Mouse (Mus musculus): ENCODE measurements around the gene Rab21. TPM values are rescaled to one million over a fixed set of nuclear protein-coding genes. Genes with fewer than 3 reads are reported as not detected.

Rab21 gene
- polyA plus RNA-seq, 1 experiment from 2014 or later = 4.6 TPM

DNA sequence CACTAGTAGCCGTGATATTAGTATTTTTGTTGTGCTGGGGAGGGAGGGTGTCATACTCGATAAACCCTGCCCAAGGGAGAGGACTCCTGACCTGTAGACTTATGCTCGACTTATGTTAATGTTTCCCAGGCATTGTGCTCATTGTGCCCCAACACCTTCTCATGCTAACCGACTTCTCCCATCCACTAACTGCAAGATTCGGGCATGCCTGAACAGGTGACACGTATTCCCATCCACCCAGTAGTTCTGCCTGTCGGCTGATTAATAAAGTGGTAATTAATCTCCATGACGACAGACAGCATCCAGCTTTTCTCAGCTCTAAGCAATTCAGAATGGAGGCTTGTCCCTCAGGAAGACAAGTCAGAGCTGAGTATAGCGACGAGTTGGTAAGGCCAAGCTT lies 33.6 kb upstream of the Rab21 start:
- Histone ChIP-seq H3K4me2 (no peak overlapping the region), H3K36me3 (peaks cover 19% of the 10 kb centered on the region), H3K27me3 (replicated peaks) (no peaks in the 10 kb centered on the region), H3K4me1 (no peaks in the 10 kb centered on the region), H3K27ac (replicated peaks) (no peak overlapping the region), H3K9ac (no peak overlapping the region), H3K4me3 (no peak overlapping the region), H3K9me3 (no peaks in the 10 kb centered on the region)
- 75% methylated on average over 10 of the region's 10 CpGs for WGBS
- no peak for ATAC-seq (ENCODE audit: extremely low read depth, insufficient number of reproducible peaks, low FRiP score, low TSS enrichment)

DNA sequence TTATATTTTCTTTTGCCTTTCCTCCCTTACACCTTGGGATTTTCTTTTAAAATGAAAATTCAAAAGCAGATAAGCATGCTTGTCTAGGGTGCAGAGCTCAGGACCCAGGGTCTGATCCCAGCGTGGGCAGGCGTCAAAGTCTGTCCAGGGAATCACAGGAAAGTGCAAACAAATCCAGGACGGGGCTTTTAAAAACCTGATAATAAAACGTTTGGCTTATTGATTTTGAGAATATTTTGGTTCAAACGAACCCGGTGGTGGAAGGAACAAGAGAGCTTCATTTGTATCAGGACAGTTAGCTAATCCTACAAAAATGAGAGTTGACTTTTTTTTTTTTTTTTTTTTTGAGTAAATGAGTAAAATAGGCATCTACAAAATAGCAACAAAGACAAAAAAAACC lies 32.7 kb upstream of the Rab21 start:
- Histone ChIP-seq H3K4me1 (no peaks in the 10 kb centered on the region), H3K4me3 (no peak overlapping the region), H3K9ac (no peak overlapping the region), H3K9me3 (no peaks in the 10 kb centered on the region), H3K27me3 (replicated peaks) (no peaks in the 10 kb centered on the region), H3K36me3 (peaks cover 26% of the 10 kb centered on the region), H3K4me2 (no peak overlapping the region), H3K27ac (replicated peaks) (no peak overlapping the region)
- 63% methylated on average over 6 of the region's 6 CpGs for WGBS
- ATAC-seq (ENCODE audit: extremely low read depth, insufficient number of reproducible peaks, low FRiP score, low TSS enrichment) = no peak

DNA sequence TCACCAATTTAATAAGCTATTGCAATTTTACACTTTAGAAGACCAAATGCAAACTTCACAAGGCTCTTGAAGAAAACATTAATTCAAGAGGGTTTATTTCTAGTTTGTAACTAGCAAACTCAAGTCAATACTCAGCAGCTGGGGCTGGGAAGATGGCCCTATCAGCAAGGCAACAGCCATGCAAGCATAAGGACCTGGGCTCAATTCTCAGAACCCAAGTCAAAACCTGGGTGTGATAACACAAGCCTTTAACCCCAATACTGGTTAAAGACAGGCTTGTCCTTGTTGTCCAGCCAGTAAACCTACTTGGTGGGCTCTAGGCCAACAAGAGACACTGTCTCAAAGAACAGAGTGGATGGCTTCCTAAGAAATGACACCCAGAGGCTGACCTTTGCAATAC lies 31.1 kb upstream of the Rab21 start:
- no peak overlapping the region for H3K9ac ChIP-seq
- H3K27ac ChIP-seq (replicated peaks) = no peak overlapping the region
- no peak for ATAC-seq (ENCODE audit: extremely low read depth, insufficient number of reproducible peaks, low FRiP score, low TSS enrichment)
- H3K4me3 ChIP-seq = no peak overlapping the region
- H3K27me3 ChIP-seq (replicated peaks) = no peaks in the 10 kb centered on the region
- peaks cover 40% of the 10 kb centered on the region for H3K36me3 ChIP-seq
- no peaks in the 10 kb centered on the region for H3K9me3 ChIP-seq
- H3K4me2 ChIP-seq = no peak overlapping the region
- no peaks in the 10 kb centered on the region for H3K4me1 ChIP-seq

DNA sequence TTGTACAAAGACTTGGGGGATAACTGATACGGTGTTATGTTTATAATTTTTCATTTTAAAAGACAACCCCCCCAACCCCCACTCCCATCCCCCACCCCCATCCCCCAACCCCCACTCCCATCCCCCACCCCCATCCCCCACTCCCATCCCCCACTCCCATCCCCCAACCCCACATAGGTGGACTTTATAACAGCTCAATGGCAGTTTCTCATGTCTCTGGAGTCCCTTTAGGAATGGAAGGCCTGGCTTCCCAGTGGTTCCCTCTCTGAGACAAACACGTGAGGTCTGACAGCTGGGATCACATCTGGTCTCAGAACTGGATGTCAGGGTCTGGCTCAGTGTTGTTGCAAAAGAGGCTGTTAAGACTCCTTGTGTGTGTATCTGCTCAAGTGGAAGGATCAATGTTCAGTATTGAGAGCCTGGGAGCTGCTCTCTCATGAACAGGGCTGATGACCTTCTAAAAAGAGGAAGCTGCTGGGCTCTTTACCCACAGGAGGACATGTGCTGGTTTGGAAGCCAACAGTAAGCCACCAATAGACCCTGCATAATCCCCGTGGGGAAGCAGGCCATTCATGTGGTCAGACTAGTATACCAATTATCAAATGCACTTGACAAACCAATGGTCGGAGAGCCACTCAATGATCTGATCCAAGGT lies 27.5 kb upstream of the Rab21 start:
- Histone ChIP-seq H3K4me1 (no peaks in the 10 kb centered on the region), H3K9ac (no peak overlapping the region), H3K27ac (replicated peaks) (no peak overlapping the region), H3K27me3 (replicated peaks) (no peaks in the 10 kb centered on the region), H3K4me2 (no peak overlapping the region), H3K4me3 (no peak overlapping the region), H3K36me3 (peaks cover 64% of the 10 kb centered on the region), H3K9me3 (no peaks in the 10 kb centered on the region)
- ATAC-seq (ENCODE audit: extremely low read depth, insufficient number of reproducible peaks, low FRiP score, low TSS enrichment) = no peak
- WGBS = 84% methylated on average over 4 of the region's 4 CpGs

DNA sequence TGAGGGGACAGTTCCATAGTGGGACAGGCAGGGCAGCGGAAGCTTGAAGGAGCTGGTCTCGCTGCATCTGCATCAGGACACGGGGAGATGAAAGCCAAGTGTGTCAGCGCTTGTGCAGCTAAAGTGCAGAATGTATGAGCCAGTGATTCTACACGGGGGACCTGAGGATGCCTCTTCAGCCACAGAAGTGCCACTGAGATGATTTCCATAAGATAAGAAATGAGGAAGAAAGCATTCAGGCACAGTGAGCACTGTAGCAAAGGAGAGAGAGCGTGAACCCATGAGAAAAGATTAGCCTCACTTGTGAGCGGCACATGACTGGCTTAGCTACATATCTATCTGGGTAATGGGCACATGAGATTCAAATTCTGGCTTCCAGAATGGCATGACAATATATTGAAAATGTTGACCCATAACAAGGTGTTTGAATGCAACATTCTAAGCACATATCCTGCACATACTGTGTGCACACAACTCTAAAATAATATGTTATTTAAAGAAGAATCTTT lies 24.5 kb upstream of the Rab21 start:
- Histone ChIP-seq H3K36me3 (peaks cover 45% of the 10 kb centered on the region), H3K27me3 (replicated peaks) (no peaks in the 10 kb centered on the region), H3K4me3 (no peak overlapping the region), H3K4me2 (no peak overlapping the region), H3K27ac (replicated peaks) (no peak overlapping the region), H3K9me3 (no peaks in the 10 kb centered on the region), H3K4me1 (no peaks in the 10 kb centered on the region), H3K9ac (no peak overlapping the region)
- 85% methylated on average over 7 of the region's 7 CpGs for WGBS
- ATAC-seq (ENCODE audit: extremely low read depth, insufficient number of reproducible peaks, low FRiP score, low TSS enrichment) = no peak

DNA sequence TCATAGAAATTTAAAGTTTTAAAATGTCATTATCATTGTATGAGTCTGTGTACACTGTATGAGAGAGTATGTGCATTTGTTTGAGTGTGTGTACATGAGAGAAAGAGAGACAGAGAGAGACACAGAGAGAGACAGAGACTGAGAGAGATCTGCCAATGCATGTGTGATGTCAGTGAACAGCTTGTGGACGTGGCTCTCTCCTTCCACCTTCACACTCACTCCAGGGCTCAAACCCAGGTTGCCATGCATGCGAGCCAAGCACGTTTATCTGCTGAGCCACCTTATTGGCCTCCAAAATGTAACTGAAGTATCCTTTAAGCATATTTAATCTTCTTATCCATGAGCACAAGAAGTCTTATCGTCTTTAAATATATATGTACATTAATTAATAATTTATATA lies 21.5 kb upstream of the Rab21 start:
- Histone ChIP-seq H3K4me1 (peaks cover 13% of the 10 kb centered on the region), H3K36me3 (peaks cover 28% of the 10 kb centered on the region), H3K9ac (no peak overlapping the region), H3K4me3 (no peak overlapping the region), H3K4me2 (no peak overlapping the region), H3K27me3 (replicated peaks) (no peaks in the 10 kb centered on the region), H3K9me3 (no peaks in the 10 kb centered on the region), H3K27ac (replicated peaks) (no peak overlapping the region)
- WGBS = 69% methylated on average over 4 of the region's 4 CpGs
- no peak for ATAC-seq (ENCODE audit: extremely low read depth, insufficient number of reproducible peaks, low FRiP score, low TSS enrichment)

DNA sequence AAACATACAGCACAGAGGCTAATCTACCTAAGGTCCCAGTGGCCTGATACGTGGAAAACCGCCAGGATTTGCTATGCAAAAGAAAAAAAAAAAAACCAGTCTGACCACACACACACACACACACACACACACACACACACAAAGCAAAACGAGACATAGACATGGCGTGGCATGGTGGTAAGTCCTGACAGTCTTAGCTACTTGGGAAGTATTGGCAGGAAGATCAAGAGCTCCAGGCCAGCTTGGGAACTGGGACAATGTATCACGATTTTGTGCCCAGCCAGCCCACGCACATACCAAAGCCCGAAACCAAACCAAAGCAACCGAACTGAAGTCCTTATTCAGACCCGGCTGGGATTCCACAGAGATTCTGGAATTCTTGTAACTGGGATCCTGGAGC lies 18.1 kb upstream of the Rab21 start:
- H3K27ac ChIP-seq (replicated peaks) = no peak overlapping the region
- H3K36me3 ChIP-seq = no peaks in the 10 kb centered on the region
- H3K9ac ChIP-seq = no peak overlapping the region
- ATAC-seq (ENCODE audit: extremely low read depth, insufficient number of reproducible peaks, low FRiP score, low TSS enrichment) = no peak
- H3K4me2 ChIP-seq = no peak overlapping the region
- no peak overlapping the region for H3K4me3 ChIP-seq
- WGBS = 76% methylated on average over 9 of the region's 9 CpGs
- H3K4me1 ChIP-seq = peaks cover 13% of the 10 kb centered on the region
- H3K9me3 ChIP-seq = no peaks in the 10 kb centered on the region
- H3K27me3 ChIP-seq (replicated peaks) = no peaks in the 10 kb centered on the region

DNA sequence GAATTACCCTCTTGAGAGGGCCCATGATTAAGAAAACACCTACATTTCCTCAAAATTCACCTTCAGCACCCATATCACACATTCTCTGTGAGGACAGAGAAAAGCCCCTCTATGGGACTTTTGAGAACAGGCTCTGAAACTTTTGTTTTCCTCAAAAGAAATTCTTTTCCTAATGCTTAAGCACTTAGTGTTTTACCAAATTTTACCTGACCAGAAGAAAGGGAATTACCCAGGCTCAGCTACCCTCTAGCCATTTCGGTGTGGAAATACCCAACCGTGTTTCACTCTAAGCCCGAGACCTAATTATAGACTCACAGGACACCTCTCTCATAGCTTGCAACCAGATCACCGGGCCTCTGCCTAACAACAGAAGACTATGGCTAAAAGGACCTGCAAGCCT lies 17.6 kb upstream of the Rab21 start:
- no peaks in the 10 kb centered on the region for H3K9me3 ChIP-seq
- no peak overlapping the region for H3K4me3 ChIP-seq
- no peak for ATAC-seq (ENCODE audit: extremely low read depth, insufficient number of reproducible peaks, low FRiP score, low TSS enrichment)
- peaks cover 13% of the 10 kb centered on the region for H3K4me1 ChIP-seq
- no peaks in the 10 kb centered on the region for H3K36me3 ChIP-seq
- no peaks in the 10 kb centered on the region for H3K27me3 ChIP-seq (replicated peaks)
- 37% methylated on average over 4 of the region's 4 CpGs for WGBS
- no peak overlapping the region for H3K9ac ChIP-seq
- H3K27ac ChIP-seq (replicated peaks) = no peak overlapping the region
- no peak overlapping the region for H3K4me2 ChIP-seq

DNA sequence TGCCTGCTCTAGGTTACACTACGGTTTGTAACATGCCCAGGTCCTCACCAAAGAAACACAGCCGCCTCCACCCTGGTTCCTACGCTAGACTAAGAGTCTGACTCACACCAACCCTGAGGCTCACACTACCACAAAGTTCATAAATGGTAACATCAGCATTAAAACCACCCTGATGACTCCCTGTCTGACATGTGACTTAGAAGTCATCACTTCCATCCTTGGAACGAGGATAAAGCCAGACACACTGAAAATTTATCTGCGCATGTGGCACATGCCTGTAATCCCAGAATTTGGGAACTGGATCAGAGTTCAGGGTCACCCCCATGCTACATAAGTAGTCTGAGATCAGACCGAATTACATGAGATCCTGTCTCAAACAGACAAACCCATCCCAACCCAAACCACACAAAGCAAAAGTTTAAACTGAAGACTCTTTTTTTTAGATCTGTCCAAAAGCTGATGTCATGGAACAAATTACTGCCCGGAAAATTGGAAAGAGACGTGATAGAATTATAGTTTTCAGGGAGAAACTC lies 17.1 kb upstream of the Rab21 start:
- WGBS = 70% methylated on average over 8 of the region's 8 CpGs

DNA sequence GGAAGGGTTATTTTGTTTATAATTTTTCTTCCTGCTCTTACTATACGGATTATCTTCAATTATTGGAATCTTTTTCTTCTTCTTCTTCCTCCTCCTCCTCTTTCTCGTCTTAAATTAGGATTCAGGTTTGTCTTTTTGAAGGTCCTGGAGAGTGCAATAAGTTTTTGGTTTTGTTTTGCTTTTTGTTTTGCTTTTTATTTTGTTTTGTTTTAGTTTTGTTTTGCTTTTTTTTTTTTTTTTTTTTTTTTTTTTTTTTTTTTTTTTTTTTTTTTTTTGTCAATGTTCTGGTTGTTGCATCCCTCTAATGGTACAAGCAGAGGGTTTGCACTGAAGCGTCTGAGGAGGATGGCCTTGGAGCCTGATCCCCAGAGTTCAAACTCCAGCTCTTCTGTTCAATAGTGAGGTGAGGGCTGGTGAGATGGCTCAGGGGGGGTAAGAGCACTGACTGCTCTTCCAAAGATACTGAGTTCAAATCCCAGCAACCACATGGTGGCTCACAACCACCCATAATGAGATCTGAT lies 13.7 kb upstream of the Rab21 start:
- Histone ChIP-seq H3K27me3 (replicated peaks) (no peaks in the 10 kb centered on the region), H3K36me3 (no peaks in the 10 kb centered on the region), H3K9ac (no peak overlapping the region), H3K4me1 (peaks cover 13% of the 10 kb centered on the region), H3K27ac (replicated peaks) (no peak overlapping the region), H3K4me3 (no peak overlapping the region), H3K4me2 (no peak overlapping the region), H3K9me3 (no peaks in the 10 kb centered on the region)
- 81% methylated on average over 3 of the region's 3 CpGs for WGBS
- ATAC-seq (ENCODE audit: extremely low read depth, insufficient number of reproducible peaks, low FRiP score, low TSS enrichment) = no peak

More for the DNA sequence above, 17.1 kb upstream of the Rab21 start:
- H3K9me3 ChIP-seq = no peaks in the 10 kb centered on the region
- ATAC-seq (ENCODE audit: extremely low read depth, insufficient number of reproducible peaks, low FRiP score, low TSS enrichment) = no peak
- H3K4me3 ChIP-seq = no peak overlapping the region
- H3K4me2 ChIP-seq = no peak overlapping the region
- no peaks in the 10 kb centered on the region for H3K27me3 ChIP-seq (replicated peaks)
- H3K36me3 ChIP-seq = no peaks in the 10 kb centered on the region
- no peak overlapping the region for H3K9ac ChIP-seq
- 0 out of 2 replicates have a peak overlapping the region, but pooled peaks have one; percentile 20 for H3K27ac ChIP-seq (replicated peaks)
- peaks cover 13% of the 10 kb centered on the region for H3K4me1 ChIP-seq

DNA sequence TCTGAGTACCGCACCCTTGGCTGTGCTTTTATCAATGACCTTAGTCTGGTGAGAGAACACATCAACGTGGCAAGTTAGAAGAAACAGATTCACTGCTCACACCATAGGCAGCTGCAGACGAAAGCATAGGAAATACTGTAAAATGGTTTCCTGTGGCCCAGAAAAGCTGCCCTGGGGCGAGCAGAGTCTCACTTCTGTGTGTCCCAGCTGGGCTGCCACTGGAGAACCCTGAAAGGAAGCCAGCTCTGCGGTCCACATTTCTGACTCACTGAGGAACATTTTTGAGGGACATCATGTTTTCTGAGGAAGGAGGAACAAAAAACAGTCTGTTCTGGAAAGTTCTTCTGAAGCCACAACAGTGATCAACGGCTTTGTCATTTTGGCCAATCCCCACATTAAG lies 13.1 kb upstream of the Rab21 start:
- Histone ChIP-seq H3K9ac (no peak overlapping the region), H3K36me3 (no peaks in the 10 kb centered on the region), H3K27ac (replicated peaks) (no peak overlapping the region), H3K27me3 (replicated peaks) (no peaks in the 10 kb centered on the region), H3K4me1 (peaks cover 9% of the 10 kb centered on the region), H3K4me3 (no peak overlapping the region), H3K4me2 (no peak overlapping the region), H3K9me3 (no peaks in the 10 kb centered on the region)
- 56% methylated on average over 6 of the region's 6 CpGs for WGBS
- no peak for ATAC-seq (ENCODE audit: extremely low read depth, insufficient number of reproducible peaks, low FRiP score, low TSS enrichment)

DNA sequence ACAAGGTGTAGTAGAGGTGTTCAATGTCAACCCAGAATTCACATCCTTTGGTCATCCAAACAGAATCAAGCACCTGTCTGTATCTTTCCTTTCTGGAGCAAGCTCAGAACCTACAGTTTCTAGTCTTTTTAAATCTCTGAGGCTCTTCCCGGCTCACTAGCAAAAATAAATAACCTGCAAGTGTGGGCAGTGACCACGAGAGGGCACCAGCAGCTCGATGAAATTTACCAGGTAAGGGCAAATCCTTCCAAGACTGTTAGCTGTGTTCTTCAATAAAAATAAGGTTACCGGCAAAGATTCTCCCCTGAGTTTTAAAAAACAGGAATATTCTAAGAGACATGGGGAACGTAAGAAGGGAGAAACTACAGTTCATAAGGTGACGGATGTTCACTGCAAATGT lies 7.9 kb upstream of the Rab21 start:
- Histone ChIP-seq H3K27me3 (replicated peaks) (no peaks in the 10 kb centered on the region), H3K36me3 (no peaks in the 10 kb centered on the region), H3K9me3 (no peaks in the 10 kb centered on the region), H3K4me2 (no peak overlapping the region), H3K27ac (replicated peaks) (no peak overlapping the region), H3K4me1 (no peaks in the 10 kb centered on the region), H3K9ac (no peak overlapping the region), H3K4me3 (no peak overlapping the region)
- WGBS = 7% methylated on average over 6 of the region's 6 CpGs
- ATAC-seq (ENCODE audit: extremely low read depth, insufficient number of reproducible peaks, low FRiP score, low TSS enrichment) = no peak

All from heart, embryonic 13.5 days (tissue).